Mouse (Mus musculus): Measurements from ENCODE around the gene Cdc20. TPM values are rescaled to one million over a fixed set of nuclear protein-coding genes. Genes with fewer than 3 reads are reported as not detected.

Cdc20 gene
- polyA plus RNA-seq, 1 experiment from 2014 or later: 30.1 TPM

GRCm38 (mm10) chr4:118402701-118403100 is 34.5 kb downstream of the Cdc20 start:
- Histone ChIP-seq H3K27me3 (ENCODE audit: control insufficient read depth, insufficient read depth, low read length) (no peaks in the 10 kb centered on the region), H3K9me3 (ENCODE audit: control insufficient read depth, low read length) (no peaks in the 10 kb centered on the region), H3K9ac (no peak overlapping the region), H3K27ac (no peak overlapping the region), H3K4me3 (replicated peaks; ENCODE audit: low read length) (no peak overlapping the region), H3K4me1 (replicated peaks; ENCODE audit: control insufficient read depth, insufficient read depth, low read length) (no peaks in the 10 kb centered on the region), H3K4me2 (replicated peaks) (no peak overlapping the region), H3K36me3 (replicated peaks; ENCODE audit: control insufficient read depth, insufficient read depth) (peaks cover 67% of the 10 kb centered on the region)
- DNase-seq (ENCODE audit: low spot score) (no peak), ATAC-seq (ENCODE audit: low FRiP score) (no peak)
- WGBS: 94% methylated on average over 12 of the region's 12 CpGs

GRCm38 (mm10) chr4:118401918-118402317 is 35.2 kb downstream of the Cdc20 start:
- DNase-seq (ENCODE audit: low spot score) (no peak), ATAC-seq (ENCODE audit: low FRiP score) (no peak)
- WGBS: 95% methylated on average over 5 of the region's 5 CpGs

GRCm38 (mm10) chr4:118401421-118401820 is 35.7 kb downstream of the Cdc20 start:
- WGBS: 96% methylated on average over 3 of the region's 3 CpGs
- DNase-seq (ENCODE audit: low spot score): no peak
- H3K4me2 ChIP-seq (replicated peaks): no peak overlapping the region
- H3K27ac ChIP-seq: no peak overlapping the region
- no peak overlapping the region for H3K9ac ChIP-seq
- H3K4me1 ChIP-seq (replicated peaks; ENCODE audit: control insufficient read depth, insufficient read depth, low read length): no peaks in the 10 kb centered on the region
- no peaks in the 10 kb centered on the region for H3K27me3 ChIP-seq (ENCODE audit: control insufficient read depth, insufficient read depth, low read length)
- peaks cover 80% of the 10 kb centered on the region for H3K36me3 ChIP-seq (replicated peaks; ENCODE audit: control insufficient read depth, insufficient read depth)
- no peak for ATAC-seq (ENCODE audit: low FRiP score)
- no peak overlapping the region for H3K4me3 ChIP-seq (replicated peaks; ENCODE audit: low read length)
- no peaks in the 10 kb centered on the region for H3K9me3 ChIP-seq (ENCODE audit: control insufficient read depth, low read length)

More at GRCm38 (mm10) chr4:118401918-118402317, 35.2 kb downstream of the Cdc20 start:
- Histone ChIP-seq H3K9me3 (ENCODE audit: control insufficient read depth, low read length) (no peaks in the 10 kb centered on the region), H3K9ac (no peak overlapping the region), H3K27ac (no peak overlapping the region), H3K27me3 (ENCODE audit: control insufficient read depth, insufficient read depth, low read length) (no peaks in the 10 kb centered on the region), H3K4me3 (replicated peaks; ENCODE audit: low read length) (no peak overlapping the region), H3K4me1 (replicated peaks; ENCODE audit: control insufficient read depth, insufficient read depth, low read length) (no peaks in the 10 kb centered on the region), H3K36me3 (replicated peaks; ENCODE audit: control insufficient read depth, insufficient read depth) (peaks cover 75% of the 10 kb centered on the region), H3K4me2 (replicated peaks) (no peak overlapping the region)

GRCm38 (mm10) chr4:118398400-118398799 is 38.8 kb downstream of the Cdc20 start:
- H3K9ac ChIP-seq: no peak overlapping the region
- H3K27me3 ChIP-seq (ENCODE audit: control insufficient read depth, insufficient read depth, low read length): no peaks in the 10 kb centered on the region
- H3K4me2 ChIP-seq (replicated peaks): no peak overlapping the region
- H3K36me3 ChIP-seq (replicated peaks; ENCODE audit: control insufficient read depth, insufficient read depth): peaks cover 95% of the 10 kb centered on the region
- ATAC-seq (ENCODE audit: low FRiP score) (no peak), DNase-seq (ENCODE audit: low spot score) (no peak)
- H3K9me3 ChIP-seq (ENCODE audit: control insufficient read depth, low read length): no peaks in the 10 kb centered on the region
- H3K4me3 ChIP-seq (replicated peaks; ENCODE audit: low read length): no peak overlapping the region
- WGBS: 96% methylated on average over 6 of the region's 6 CpGs
- H3K27ac ChIP-seq: no peak overlapping the region
- no peaks in the 10 kb centered on the region for H3K4me1 ChIP-seq (replicated peaks; ENCODE audit: control insufficient read depth, insufficient read depth, low read length)

GRCm38 (mm10) chr4:118396433-118396832 is 40.7 kb downstream of the Cdc20 start:
- Histone ChIP-seq H3K9ac (no peak overlapping the region), H3K4me3 (replicated peaks; ENCODE audit: low read length) (no peak overlapping the region), H3K36me3 (replicated peaks; ENCODE audit: control insufficient read depth, insufficient read depth) (peaks cover 95% of the 10 kb centered on the region), H3K27ac (no peak overlapping the region), H3K27me3 (ENCODE audit: control insufficient read depth, insufficient read depth, low read length) (no peaks in the 10 kb centered on the region), H3K4me1 (replicated peaks; ENCODE audit: control insufficient read depth, insufficient read depth, low read length) (no peaks in the 10 kb centered on the region), H3K4me2 (replicated peaks) (no peak overlapping the region), H3K9me3 (ENCODE audit: control insufficient read depth, low read length) (no peaks in the 10 kb centered on the region)
- DNase-seq (ENCODE audit: low spot score) (no peak), ATAC-seq (ENCODE audit: low FRiP score) (no peak)
- 80% methylated on average over 3 of the region's 3 CpGs for WGBS

GRCm38 (mm10) chr4:118395289-118395688 is 41.9 kb downstream of the Cdc20 start:
- H3K4me3 ChIP-seq (replicated peaks; ENCODE audit: low read length): no peak overlapping the region
- no peak for DNase-seq (ENCODE audit: low spot score)
- WGBS: 95% methylated on average over 4 of the region's 4 CpGs
- H3K4me2 ChIP-seq (replicated peaks): no peak overlapping the region
- H3K27me3 ChIP-seq (ENCODE audit: control insufficient read depth, insufficient read depth, low read length): no peaks in the 10 kb centered on the region
- H3K9ac ChIP-seq: no peak overlapping the region
- no peaks in the 10 kb centered on the region for H3K9me3 ChIP-seq (ENCODE audit: control insufficient read depth, low read length)
- H3K4me1 ChIP-seq (replicated peaks; ENCODE audit: control insufficient read depth, insufficient read depth, low read length): no peaks in the 10 kb centered on the region
- no peak overlapping the region for H3K27ac ChIP-seq
- no peak for ATAC-seq (ENCODE audit: low FRiP score)
- peaks cover 95% of the 10 kb centered on the region for H3K36me3 ChIP-seq (replicated peaks; ENCODE audit: control insufficient read depth, insufficient read depth)

- WGBS: 91% methylated on average over 6 of the region's 6 CpGs
- Histone ChIP-seq H3K4me2 (replicated peaks) (no peak overlapping the region), H3K4me3 (replicated peaks; ENCODE audit: low read length) (no peak overlapping the region), H3K36me3 (replicated peaks; ENCODE audit: control insufficient read depth, insufficient read depth) (peaks cover 95% of the 10 kb centered on the region), H3K27ac (no peak overlapping the region), H3K27me3 (ENCODE audit: control insufficient read depth, insufficient read depth, low read length) (no peaks in the 10 kb centered on the region), H3K9ac (no peak overlapping the region), H3K9me3 (ENCODE audit: control insufficient read depth, low read length) (no peaks in the 10 kb centered on the region), H3K4me1 (replicated peaks; ENCODE audit: control insufficient read depth, insufficient read depth, low read length) (no peaks in the 10 kb centered on the region)
- DNase-seq (ENCODE audit: low spot score) (no peak), ATAC-seq (ENCODE audit: low FRiP score) (no peak)
These were observed 42.6 kb downstream of the Cdc20 start for GRCm38 (mm10) chr4:118394505-118394904.

GRCm38 (mm10) chr4:118390146-118390545 is 47.0 kb downstream of the Cdc20 start:
- no peak for ATAC-seq (ENCODE audit: low FRiP score)
- WGBS: 93% methylated on average over 11 of the region's 11 CpGs
- no peak overlapping the region for H3K27ac ChIP-seq

GRCm38 (mm10) chr4:118387316-118387715 is 49.8 kb downstream of the Cdc20 start:
- Histone ChIP-seq H3K27me3 (ENCODE audit: control insufficient read depth, insufficient read depth, low read length) (no peaks in the 10 kb centered on the region), H3K27ac (no peak overlapping the region), H3K4me2 (replicated peaks) (no peak overlapping the region), H3K4me1 (replicated peaks; ENCODE audit: control insufficient read depth, insufficient read depth, low read length) (no peaks in the 10 kb centered on the region), H3K9ac (no peak overlapping the region), H3K36me3 (replicated peaks; ENCODE audit: control insufficient read depth, insufficient read depth) (peaks cover 100% of the 10 kb centered on the region), H3K4me3 (replicated peaks; ENCODE audit: low read length) (no peak overlapping the region), H3K9me3 (ENCODE audit: control insufficient read depth, low read length) (no peaks in the 10 kb centered on the region)
- ATAC-seq (ENCODE audit: low FRiP score) (no peak), DNase-seq (ENCODE audit: low spot score) (no peak)
- WGBS: 99% methylated on average over 8 of the region's 8 CpGs

More at GRCm38 (mm10) chr4:118390146-118390545, 47.0 kb downstream of the Cdc20 start:
- H3K9me3 ChIP-seq (ENCODE audit: control insufficient read depth, low read length): no peaks in the 10 kb centered on the region
- H3K27me3 ChIP-seq (ENCODE audit: control insufficient read depth, insufficient read depth, low read length): no peaks in the 10 kb centered on the region
- no peak overlapping the region for H3K9ac ChIP-seq
- H3K4me2 ChIP-seq (replicated peaks): no peak overlapping the region
- H3K4me3 ChIP-seq (replicated peaks; ENCODE audit: low read length): no peak overlapping the region
- H3K36me3 ChIP-seq (replicated peaks; ENCODE audit: control insufficient read depth, insufficient read depth): peaks cover 99% of the 10 kb centered on the region
- DNase-seq (ENCODE audit: low spot score): no peak
- H3K4me1 ChIP-seq (replicated peaks; ENCODE audit: control insufficient read depth, insufficient read depth, low read length): no peaks in the 10 kb centered on the region

- Histone ChIP-seq H3K4me3 (replicated peaks; ENCODE audit: low read length) (no peak overlapping the region), H3K4me2 (replicated peaks) (no peak overlapping the region), H3K9ac (no peak overlapping the region), H3K9me3 (ENCODE audit: control insufficient read depth, low read length) (no peaks in the 10 kb centered on the region), H3K27me3 (ENCODE audit: control insufficient read depth, insufficient read depth, low read length) (no peaks in the 10 kb centered on the region), H3K4me1 (replicated peaks; ENCODE audit: control insufficient read depth, insufficient read depth, low read length) (no peaks in the 10 kb centered on the region), H3K36me3 (replicated peaks; ENCODE audit: control insufficient read depth, insufficient read depth) (peaks cover 98% of the 10 kb centered on the region), H3K27ac (no peak overlapping the region)
- ATAC-seq (ENCODE audit: low FRiP score) (no peak), DNase-seq (ENCODE audit: low spot score) (no peak)
- WGBS: 87% methylated on average over 7 of the region's 7 CpGs
These were observed 53.9 kb downstream of the Cdc20 start for GRCm38 (mm10) chr4:118383271-118383670.
